Mouse (Mus musculus): Measurements from ENCODE around the gene Uggt2. TPM values are rescaled to one million over a fixed set of nuclear protein-coding genes. Genes with fewer than 3 reads are reported as not detected.

Gene Uggt2
- polyA plus RNA-seq, 1 experiment from 2014 or later = 18.5 TPM

DNA sequence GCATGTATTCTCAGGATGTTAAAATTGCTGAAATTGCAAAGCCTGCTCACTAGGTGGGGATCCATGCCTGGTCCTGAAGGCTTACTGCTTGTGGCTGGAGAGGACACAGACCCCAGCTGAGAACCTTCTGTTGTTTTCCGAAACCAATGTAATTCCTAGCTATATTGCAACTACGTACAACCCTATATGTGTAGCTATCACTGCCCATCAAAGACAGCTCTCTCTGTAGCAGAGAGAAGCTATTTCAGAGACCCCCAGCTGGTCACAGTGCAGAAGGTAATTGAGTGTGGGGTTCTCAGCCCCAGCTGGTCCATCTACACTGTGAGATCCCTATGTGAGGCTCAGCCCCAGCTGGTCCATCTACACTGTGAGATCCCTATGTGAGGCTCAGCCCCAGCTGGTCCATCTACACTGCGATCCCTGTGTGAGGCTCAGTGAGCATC, 10.6 kb upstream of the Uggt2 start:
- ChIA-PET CTCF (no interaction called here), POLR2A (no interaction called here)
- peaks cover 22% of the 10 kb centered on the region for H3K27me3 ChIP-seq
- no peak for DNase-seq (ENCODE audit: low read depth, low spot score)
- ATAC-seq = no peak
- in situ Hi-C loops (cut with MboI; ENCODE audit: low pct_unique_long_range_greater_than_20kb) = loop anchor here (10.0 kb wide), 1 partner anchor 745 kb away; no protein-coding TSS in a partner anchor
- TF ChIP-seq CTCF (IDR thresholded peaks at IDR 0.05) = peak; percentile 21

DNA sequence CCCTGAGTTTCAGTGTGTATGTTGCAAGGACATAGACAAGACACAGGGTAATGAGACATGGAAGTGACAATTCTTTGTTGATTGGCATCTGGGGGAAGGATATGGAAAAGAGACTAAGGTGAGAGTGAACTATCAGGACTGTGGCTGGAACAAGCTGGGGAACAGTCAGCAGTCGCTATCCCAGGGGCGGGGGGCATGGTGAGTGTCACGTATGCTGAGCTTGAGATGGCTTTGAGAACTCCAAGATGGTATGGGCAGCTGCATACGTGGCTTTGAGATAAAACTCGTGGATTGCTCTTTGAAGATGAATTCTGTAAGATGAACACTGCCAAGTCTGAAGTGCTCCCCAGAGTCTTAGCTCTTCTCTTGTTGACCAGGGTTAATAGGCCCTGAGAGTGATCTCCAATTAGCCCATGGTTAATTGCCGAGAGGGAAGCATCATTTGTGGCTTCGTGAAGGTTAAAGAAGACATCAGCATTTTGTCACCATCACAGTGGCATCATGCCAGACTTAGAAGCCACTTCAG, 9.6 kb upstream of the Uggt2 start:
- H3K27me3 ChIP-seq = peaks cover 18% of the 10 kb centered on the region
- CTCF ChIA-PET = interaction anchor here (1.4 kb wide), 1 partner anchor 750 kb away, joined by 3 read pairs; no protein-coding TSS in a partner anchor
- POLR2A ChIA-PET = no interaction called here
- in situ Hi-C loops (cut with MboI; ENCODE audit: low pct_unique_long_range_greater_than_20kb) = loop anchor here (10.0 kb wide), 1 partner anchor 746 kb away; no protein-coding TSS in a partner anchor
- no peak for DNase-seq (ENCODE audit: low read depth, low spot score)
- no peak for TF ChIP-seq CTCF (IDR thresholded peaks at IDR 0.05)
- no peak for ATAC-seq

DNA sequence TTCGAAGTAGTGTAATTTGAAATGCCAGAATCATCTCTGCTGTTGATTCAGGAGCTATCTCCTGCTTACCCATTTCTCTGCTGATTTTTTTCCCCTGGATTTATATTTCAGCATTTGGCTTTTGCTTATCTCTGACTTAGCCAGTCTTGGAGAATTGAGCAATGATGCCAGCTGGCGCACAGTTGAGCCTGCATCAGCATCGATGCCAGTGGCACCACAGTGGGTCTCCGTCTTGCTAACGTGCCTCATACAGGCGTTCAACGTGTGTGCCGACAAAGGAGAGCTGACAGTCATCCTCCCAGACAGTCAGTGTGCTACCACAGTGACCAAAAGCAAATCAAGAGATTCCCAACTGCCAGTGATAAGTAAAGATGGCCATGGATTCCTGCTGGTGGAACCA, 8.4 kb upstream of the Uggt2 start:
- TF ChIP-seq CTCF (IDR thresholded peaks at IDR 0.05) = no peak
- DNase-seq (ENCODE audit: low read depth, low spot score) (no peak), ATAC-seq (no peak)
- in situ Hi-C loops (cut with MboI; ENCODE audit: low pct_unique_long_range_greater_than_20kb) = loop anchor here (10.0 kb wide), 1 partner anchor 747 kb away; no protein-coding TSS in a partner anchor
- H3K27me3 ChIP-seq = peaks cover 11% of the 10 kb centered on the region
- POLR2A ChIA-PET = no interaction called here
- CTCF ChIA-PET = interaction anchor here (1.4 kb wide), 1 partner anchor 751 kb away, joined by 3 read pairs; no protein-coding TSS in a partner anchor

DNA sequence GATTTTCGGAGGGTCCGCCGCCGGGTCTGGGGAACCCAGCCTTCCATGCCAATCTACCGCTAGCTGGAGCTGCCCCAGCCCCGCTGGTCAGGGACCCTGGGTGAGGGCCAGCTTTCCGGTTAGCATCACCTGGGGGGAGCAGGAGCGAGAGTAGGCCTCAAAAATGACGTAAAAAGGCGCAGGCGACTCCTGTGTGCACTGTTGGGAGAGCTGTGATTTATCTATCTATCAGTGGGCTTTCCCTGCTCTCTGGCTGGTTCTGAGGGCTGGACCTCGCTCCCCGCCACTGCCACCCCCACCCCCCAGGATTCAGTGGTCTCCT, 301 bp upstream of the Uggt2 start:
- ATAC-seq = peak; percentile 81
- in situ Hi-C loops (cut with MboI; ENCODE audit: low pct_unique_long_range_greater_than_20kb) = loop anchor here (25.0 kb wide), 1 partner anchor 963 kb away; no protein-coding TSS in a partner anchor
- ChIA-PET CTCF (interaction anchor here (1.3 to 1.4 kb wide), 2 partner anchors 13 to 281 kb away, joined by 3 read pairs; no protein-coding TSS in a partner anchor), POLR2A (no interaction called here)
- TF ChIP-seq CTCF (IDR thresholded peaks at IDR 0.05) = no peak
- no peaks in the 10 kb centered on the region for H3K27me3 ChIP-seq
- DNase-seq (ENCODE audit: low read depth, low spot score) = no peak

DNA sequence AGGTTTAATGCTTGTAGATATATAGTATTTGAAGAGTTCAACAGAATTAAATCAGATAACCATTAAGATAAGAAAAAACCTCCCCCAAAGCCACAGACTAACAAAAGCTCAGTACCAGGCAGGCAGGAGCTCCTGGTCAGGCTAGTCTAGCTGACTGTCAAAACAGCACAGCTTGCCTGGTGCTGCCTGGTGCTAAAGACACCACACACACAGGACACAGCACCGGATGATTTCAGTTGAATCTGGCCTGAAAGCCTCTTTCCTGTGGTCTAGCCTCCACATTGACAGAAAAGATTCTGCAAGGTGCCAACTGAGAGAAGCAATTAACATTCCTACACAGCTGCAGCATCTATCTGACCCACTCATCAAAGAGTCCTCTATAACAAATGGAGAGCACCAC, 37.4 kb downstream of the Uggt2 start:
- DNase-seq (ENCODE audit: low read depth, low spot score) (no peak), ATAC-seq (no peak)
- ChIA-PET POLR2A (no interaction called here), CTCF (no interaction called here)
- TF ChIP-seq CTCF (IDR thresholded peaks at IDR 0.05) = no peak
- no peaks in the 10 kb centered on the region for H3K27me3 ChIP-seq
- in situ Hi-C loops (cut with MboI; ENCODE audit: low pct_unique_long_range_greater_than_20kb) = no loop called here

DNA sequence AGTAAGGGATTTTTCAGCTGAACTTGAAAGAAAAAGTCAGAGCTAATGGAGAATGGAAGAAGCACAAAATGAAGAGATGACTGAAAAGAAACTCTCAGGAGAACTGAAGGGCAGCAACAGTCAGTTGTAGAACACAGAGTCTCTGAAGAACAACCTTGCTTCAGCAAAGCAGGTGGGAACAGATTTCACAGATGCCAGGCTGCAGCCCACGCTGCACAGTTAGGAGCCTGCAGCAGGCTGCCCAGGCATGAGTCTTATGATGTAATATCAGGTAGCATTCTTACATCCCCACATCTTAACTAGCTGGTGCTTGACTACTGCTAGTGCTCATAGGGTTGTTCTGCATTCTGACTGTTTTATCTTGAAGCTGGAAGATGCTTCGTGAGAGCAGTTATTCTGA, 38.5 kb downstream of the Uggt2 start:
- in situ Hi-C loops (cut with MboI; ENCODE audit: low pct_unique_long_range_greater_than_20kb) = no loop called here
- no peak for DNase-seq (ENCODE audit: low read depth, low spot score)
- ChIA-PET POLR2A (no interaction called here), CTCF (no interaction called here)
- TF ChIP-seq CTCF (IDR thresholded peaks at IDR 0.05) = no peak
- no peak for ATAC-seq
- no peaks in the 10 kb centered on the region for H3K27me3 ChIP-seq

DNA sequence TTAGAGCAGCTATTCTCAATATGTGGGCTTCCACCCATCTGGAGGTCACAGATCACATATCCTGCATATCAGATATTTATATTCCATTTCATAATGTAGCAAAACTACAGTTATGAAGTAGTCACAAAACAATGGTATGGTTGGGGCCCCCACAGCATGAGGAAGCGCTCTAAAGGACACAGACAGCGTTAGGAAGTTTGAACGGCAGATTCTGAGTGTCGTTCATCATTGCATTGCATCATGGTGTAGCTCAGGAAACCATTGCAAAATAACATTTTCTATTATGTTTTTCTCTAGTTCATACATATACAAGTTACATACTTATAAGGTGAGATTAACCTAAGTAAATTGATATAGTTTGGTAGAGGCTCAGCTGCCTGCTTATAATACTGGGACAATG, 42.2 kb downstream of the Uggt2 start:
- DNase-seq (ENCODE audit: low read depth, low spot score) (no peak), ATAC-seq (no peak)
- TF ChIP-seq CTCF (IDR thresholded peaks at IDR 0.05) = no peak
- ChIA-PET POLR2A (no interaction called here), CTCF (no interaction called here)
- in situ Hi-C loops (cut with MboI; ENCODE audit: low pct_unique_long_range_greater_than_20kb) = no loop called here
- no peaks in the 10 kb centered on the region for H3K27me3 ChIP-seq

DNA sequence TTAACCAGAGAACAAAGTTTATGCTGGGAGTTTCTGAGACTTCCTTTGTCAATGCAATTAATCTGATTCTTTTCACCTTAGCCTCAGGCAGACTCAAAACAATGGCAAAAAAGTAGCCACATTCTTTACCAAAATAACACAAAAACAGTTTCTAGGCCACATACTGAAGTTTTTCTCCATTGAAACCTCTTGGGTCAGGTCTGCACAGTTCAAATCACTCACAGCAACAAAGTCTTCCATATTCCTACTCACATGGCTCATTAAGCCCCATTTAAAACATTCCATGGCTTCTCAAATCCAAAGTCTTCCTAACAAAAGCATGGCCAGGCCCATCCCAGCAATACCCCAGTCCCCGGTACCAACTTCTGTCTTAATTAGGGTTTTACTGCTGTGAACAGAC, 46.3 kb downstream of the Uggt2 start:
- in situ Hi-C loops (cut with MboI; ENCODE audit: low pct_unique_long_range_greater_than_20kb) = no loop called here
- CTCF ChIA-PET = interaction anchor here (1.2 kb wide), 1 partner anchor 26 kb away, joined by 3 read pairs; no protein-coding TSS in a partner anchor
- H3K27me3 ChIP-seq = no peaks in the 10 kb centered on the region
- no peak for TF ChIP-seq CTCF (IDR thresholded peaks at IDR 0.05)
- no peak for DNase-seq (ENCODE audit: low read depth, low spot score)
- POLR2A ChIA-PET = no interaction called here
- ATAC-seq = no peak

DNA sequence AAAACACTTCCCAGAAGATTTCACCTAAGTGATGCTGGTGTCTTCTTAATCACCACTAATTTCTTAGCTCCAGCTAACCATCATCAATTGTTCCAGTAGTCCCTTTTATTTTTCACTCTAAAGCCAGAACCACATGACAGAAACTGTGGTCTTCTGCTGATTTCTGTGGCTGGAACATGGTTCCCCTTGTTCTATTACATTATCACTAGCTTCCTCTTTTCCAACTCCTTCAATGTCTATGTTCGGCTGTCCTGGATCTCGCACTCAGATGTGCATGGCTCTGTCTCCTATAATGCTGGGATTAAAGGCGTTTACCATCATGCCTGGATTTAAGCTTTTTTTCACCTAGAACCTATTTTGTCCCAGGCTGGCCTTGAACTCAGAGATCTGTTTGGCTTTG, 46.9 kb downstream of the Uggt2 start:
- in situ Hi-C loops (cut with MboI; ENCODE audit: low pct_unique_long_range_greater_than_20kb) = no loop called here
- ChIA-PET CTCF (interaction anchor here (1.2 kb wide), 1 partner anchor 25 kb away, joined by 3 read pairs; no protein-coding TSS in a partner anchor), POLR2A (no interaction called here)
- no peaks in the 10 kb centered on the region for H3K27me3 ChIP-seq
- DNase-seq (ENCODE audit: low read depth, low spot score) = no peak
- no peak for ATAC-seq
- no peak for TF ChIP-seq CTCF (IDR thresholded peaks at IDR 0.05)

DNA sequence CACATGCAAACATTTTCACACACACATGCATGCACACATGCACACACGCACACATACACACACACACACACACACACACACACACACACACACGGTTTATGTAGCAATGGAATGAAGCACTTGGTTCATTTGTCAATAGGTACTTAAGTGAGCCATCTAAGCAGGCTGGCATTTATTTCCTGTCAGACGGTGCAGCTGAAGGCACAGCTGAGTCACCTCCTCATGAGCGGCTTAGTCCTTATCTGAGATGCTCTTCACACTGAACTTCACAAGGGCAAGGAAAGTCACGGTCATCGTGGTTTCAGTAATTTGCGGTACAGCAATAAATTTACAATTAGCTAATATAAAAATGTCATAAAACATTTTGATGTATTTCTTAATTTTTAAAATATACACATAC, 55.5 kb downstream of the Uggt2 start:
- in situ Hi-C loops (cut with MboI; ENCODE audit: low pct_unique_long_range_greater_than_20kb) = no loop called here
- DNase-seq (ENCODE audit: low read depth, low spot score) = peak; percentile 17
- ChIA-PET CTCF (no interaction called here), POLR2A (no interaction called here)
- no peak for ATAC-seq
- no peaks in the 10 kb centered on the region for H3K27me3 ChIP-seq
- no peak for TF ChIP-seq CTCF (IDR thresholded peaks at IDR 0.05)

DNA sequence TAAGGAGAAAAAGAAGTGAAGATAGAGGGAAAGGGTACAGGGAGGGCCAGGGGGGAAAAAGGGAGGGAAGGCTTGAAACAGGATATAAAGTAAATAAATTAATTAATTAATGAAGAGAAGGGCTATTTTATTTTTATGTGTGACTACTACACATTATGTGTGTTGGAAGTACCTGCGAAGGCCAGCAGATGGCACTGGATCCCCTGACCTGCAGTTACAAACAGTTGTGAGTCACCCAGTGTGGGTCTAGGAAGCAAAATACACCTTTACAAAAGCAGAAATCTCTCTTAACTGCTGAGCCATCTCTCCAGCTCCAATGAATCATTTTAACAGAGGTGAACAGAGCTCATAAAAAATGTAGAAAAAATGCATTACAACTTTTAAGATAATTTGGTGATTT, 59.0 kb downstream of the Uggt2 start:
- DNase-seq (ENCODE audit: low read depth, low spot score) = no peak
- ChIA-PET POLR2A (no interaction called here), CTCF (interaction anchor here (1.3 kb wide), 1 partner anchor 144 kb away, joined by 5 read pairs; no protein-coding TSS in a partner anchor)

DNA sequence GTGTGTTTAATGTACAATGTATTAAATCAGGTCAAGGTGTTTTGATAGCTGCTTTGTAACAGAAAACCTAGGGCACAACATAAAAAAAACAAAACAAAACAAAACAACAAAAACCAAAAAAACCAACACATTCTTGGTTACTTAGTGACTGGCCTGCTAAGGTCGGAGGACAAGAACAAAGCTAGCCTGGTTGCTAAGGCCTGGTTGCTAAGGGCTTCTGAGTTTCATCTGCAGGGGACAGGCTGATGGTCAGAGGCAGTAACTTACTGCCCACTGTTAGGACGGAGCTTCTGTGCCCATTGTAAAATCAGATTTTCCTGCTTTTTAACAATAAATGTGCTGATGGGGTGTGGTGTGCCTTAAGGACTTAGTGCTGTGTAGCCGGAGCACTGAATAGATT, 61.5 kb downstream of the Uggt2 start:
- ChIA-PET CTCF (interaction anchor here (1.4 kb wide), 1 partner anchor 11 kb away, joined by 5 read pairs; no protein-coding TSS in a partner anchor), POLR2A (interaction anchor here (0.8 kb wide), 1 partner anchor 10 kb away, joined by 3 read pairs; no protein-coding TSS in a partner anchor)
- DNase-seq (ENCODE audit: low read depth, low spot score) (no peak), ATAC-seq (no peak)
- TF ChIP-seq CTCF (IDR thresholded peaks at IDR 0.05) = no peak
- in situ Hi-C loops (cut with MboI; ENCODE audit: low pct_unique_long_range_greater_than_20kb) = no loop called here
- H3K27me3 ChIP-seq = no peaks in the 10 kb centered on the region

More for the DNA sequence above, 59.0 kb downstream of the Uggt2 start:
- in situ Hi-C loops (cut with MboI; ENCODE audit: low pct_unique_long_range_greater_than_20kb) = no loop called here
- no peak for ATAC-seq
- H3K27me3 ChIP-seq = no peaks in the 10 kb centered on the region
- TF ChIP-seq CTCF (IDR thresholded peaks at IDR 0.05) = peak; percentile 66
